Mouse (Mus musculus): Measurements from ENCODE around the gene Adrb1. TPM values are rescaled to one million over a fixed set of nuclear protein-coding genes. Genes with fewer than 3 reads are reported as not detected.
A peak's percentile ranks its signal among the peaks of the same experiment; 100 is the strongest.

Adrb1 gene
- polyA plus RNA-seq, 1 experiment from 2014 or later: 0.07 TPM

GRCm38 (mm10) chr19:56727170-56727877 is 5.3 kb downstream of the Adrb1 start:
- H3K36me3 ChIP-seq (ENCODE audit: control insufficient read depth, insufficient read depth, low read length): no peaks in the 10 kb centered on the region

GRCm38 (mm10) chr19:56734033-56734572 is 12.1 kb downstream of the Adrb1 start:
- 55% methylated on average over 7 of the region's 7 CpGs for WGBS
- no peaks in the 10 kb centered on the region for H3K36me3 ChIP-seq (ENCODE audit: control insufficient read depth, insufficient read depth, low read length)
- H3K4me3 ChIP-seq (ENCODE audit: low read length): no peak overlapping the region
- H3K27ac ChIP-seq (ENCODE audit: low read depth, low read length): no peak overlapping the region
- H3K4me2 ChIP-seq (replicated peaks; ENCODE audit: low read depth, low read length): no peak overlapping the region
- no peak for ATAC-seq (ENCODE audit: low FRiP score, low TSS enrichment)
- H3K9ac ChIP-seq (ENCODE audit: low read depth, low read length): no peak overlapping the region
- H3K9me3 ChIP-seq (ENCODE audit: control insufficient read depth, low read length): no peaks in the 10 kb centered on the region
- no peaks in the 10 kb centered on the region for H3K4me1 ChIP-seq (ENCODE audit: control insufficient read depth, insufficient read depth, low read length)
- H3K27me3 ChIP-seq (ENCODE audit: control insufficient read depth, insufficient read depth, low read length): peaks cover 7% of the 10 kb centered on the region; the same call in 1 of the 2 replicates

More at GRCm38 (mm10) chr19:56727170-56727877, 5.3 kb downstream of the Adrb1 start:
- Histone ChIP-seq H3K4me3 (ENCODE audit: low read length) (no peak overlapping the region), H3K4me1 (ENCODE audit: control insufficient read depth, insufficient read depth, low read length) (peaks cover 8% of the 10 kb centered on the region), H3K4me2 (replicated peaks; ENCODE audit: low read depth, low read length) (no peak overlapping the region), H3K27me3 (ENCODE audit: control insufficient read depth, insufficient read depth, low read length) (peaks cover 58% of the 10 kb centered on the region), H3K9ac (ENCODE audit: low read depth, low read length) (no peak overlapping the region), H3K9me3 (ENCODE audit: control insufficient read depth, low read length) (no peaks in the 10 kb centered on the region), H3K27ac (ENCODE audit: low read depth, low read length) (no peak overlapping the region)
- 71% methylated on average over 14 of the region's 14 CpGs for WGBS
- no peak for ATAC-seq (ENCODE audit: low FRiP score, low TSS enrichment)

- Histone ChIP-seq H3K4me3 (ENCODE audit: low read length) (no peak overlapping the region), H3K36me3 (ENCODE audit: control insufficient read depth, insufficient read depth, low read length) (no peaks in the 10 kb centered on the region), H3K9ac (ENCODE audit: low read depth, low read length) (no peak overlapping the region), H3K27ac (ENCODE audit: low read depth, low read length) (no peak overlapping the region), H3K4me1 (ENCODE audit: control insufficient read depth, insufficient read depth, low read length) (no peaks in the 10 kb centered on the region), H3K27me3 (ENCODE audit: control insufficient read depth, insufficient read depth, low read length) (no peaks in the 10 kb centered on the region), H3K4me2 (replicated peaks; ENCODE audit: low read depth, low read length) (no peak overlapping the region), H3K9me3 (ENCODE audit: control insufficient read depth, low read length) (no peaks in the 10 kb centered on the region)
- no peak for ATAC-seq (ENCODE audit: low FRiP score, low TSS enrichment)
- WGBS: 55% methylated on average over 4 of the region's 4 CpGs
These were observed 13.7 kb downstream of the Adrb1 start for GRCm38 (mm10) chr19:56735747-56736146.

- H3K27ac ChIP-seq (ENCODE audit: low read depth, low read length): no peak overlapping the region
- no peak overlapping the region for H3K9ac ChIP-seq (ENCODE audit: low read depth, low read length)
- no peak for ATAC-seq (ENCODE audit: low FRiP score, low TSS enrichment)
- no peak overlapping the region for H3K4me2 ChIP-seq (replicated peaks; ENCODE audit: low read depth, low read length)
- WGBS: 76% methylated on average over 5 of the region's 5 CpGs
- no peak overlapping the region for H3K4me3 ChIP-seq (ENCODE audit: low read length)
- no peaks in the 10 kb centered on the region for H3K36me3 ChIP-seq (ENCODE audit: control insufficient read depth, insufficient read depth, low read length)
- no peaks in the 10 kb centered on the region for H3K27me3 ChIP-seq (ENCODE audit: control insufficient read depth, insufficient read depth, low read length)
- H3K4me1 ChIP-seq (ENCODE audit: control insufficient read depth, insufficient read depth, low read length): no peaks in the 10 kb centered on the region
- no peaks in the 10 kb centered on the region for H3K9me3 ChIP-seq (ENCODE audit: control insufficient read depth, low read length)
These were observed 14.3 kb downstream of the Adrb1 start for GRCm38 (mm10) chr19:56736287-56736686.

GRCm38 (mm10) chr19:56745061-56745460 is 23.1 kb downstream of the Adrb1 start:
- Histone ChIP-seq H3K4me2 (replicated peaks; ENCODE audit: low read depth, low read length) (no peak overlapping the region), H3K9ac (ENCODE audit: low read depth, low read length) (no peak overlapping the region), H3K27me3 (ENCODE audit: control insufficient read depth, insufficient read depth, low read length) (no peaks in the 10 kb centered on the region; the same call in 1 of the 2 replicates), H3K27ac (ENCODE audit: low read depth, low read length) (no peak overlapping the region), H3K4me1 (ENCODE audit: control insufficient read depth, insufficient read depth, low read length) (no peaks in the 10 kb centered on the region), H3K9me3 (ENCODE audit: control insufficient read depth, low read length) (no peaks in the 10 kb centered on the region), H3K36me3 (ENCODE audit: control insufficient read depth, insufficient read depth, low read length) (no peaks in the 10 kb centered on the region), H3K4me3 (ENCODE audit: low read length) (no peak overlapping the region)
- WGBS: 77% methylated on average over 7 of the region's 7 CpGs
- ATAC-seq (ENCODE audit: low FRiP score, low TSS enrichment): no peak

GRCm38 (mm10) chr19:56745528-56745927 is 23.5 kb downstream of the Adrb1 start:
- Histone ChIP-seq H3K4me2 (replicated peaks; ENCODE audit: low read depth, low read length) (no peak overlapping the region), H3K36me3 (ENCODE audit: control insufficient read depth, insufficient read depth, low read length) (no peaks in the 10 kb centered on the region), H3K4me3 (ENCODE audit: low read length) (no peak overlapping the region), H3K27me3 (ENCODE audit: control insufficient read depth, insufficient read depth, low read length) (no peaks in the 10 kb centered on the region; the same call in 1 of the 2 replicates), H3K4me1 (ENCODE audit: control insufficient read depth, insufficient read depth, low read length) (no peaks in the 10 kb centered on the region), H3K9ac (ENCODE audit: low read depth, low read length) (no peak overlapping the region), H3K27ac (ENCODE audit: low read depth, low read length) (no peak overlapping the region), H3K9me3 (ENCODE audit: control insufficient read depth, low read length) (no peaks in the 10 kb centered on the region)
- WGBS: 69% methylated on average over 6 of the region's 6 CpGs
- ATAC-seq (ENCODE audit: low FRiP score, low TSS enrichment): no peak

GRCm38 (mm10) chr19:56746618-56747017 is 24.6 kb downstream of the Adrb1 start:
- H3K4me1 ChIP-seq (ENCODE audit: control insufficient read depth, insufficient read depth, low read length): no peaks in the 10 kb centered on the region
- ATAC-seq (ENCODE audit: low FRiP score, low TSS enrichment): no peak

GRCm38 (mm10) chr19:56747878-56748277 is 25.9 kb downstream of the Adrb1 start:
- H3K4me3 ChIP-seq (ENCODE audit: low read length): no peak overlapping the region
- H3K27ac ChIP-seq (ENCODE audit: low read depth, low read length): no peak overlapping the region
- no peak overlapping the region for H3K9ac ChIP-seq (ENCODE audit: low read depth, low read length)
- H3K27me3 ChIP-seq (ENCODE audit: control insufficient read depth, insufficient read depth, low read length): no peaks in the 10 kb centered on the region; the same call in 1 of the 2 replicates
- no peaks in the 10 kb centered on the region for H3K9me3 ChIP-seq (ENCODE audit: control insufficient read depth, low read length)
- 0 out of 2 replicates have a peak, but pooled peaks have one; percentile 43 for ATAC-seq (ENCODE audit: low FRiP score, low TSS enrichment)
- no peaks in the 10 kb centered on the region for H3K4me1 ChIP-seq (ENCODE audit: control insufficient read depth, insufficient read depth, low read length)
- no peak overlapping the region for H3K4me2 ChIP-seq (replicated peaks; ENCODE audit: low read depth, low read length)
- WGBS: 52% methylated on average over 10 of the region's 10 CpGs
- H3K36me3 ChIP-seq (ENCODE audit: control insufficient read depth, insufficient read depth, low read length): no peaks in the 10 kb centered on the region

More at GRCm38 (mm10) chr19:56746618-56747017, 24.6 kb downstream of the Adrb1 start:
- Histone ChIP-seq H3K27ac (ENCODE audit: low read depth, low read length) (no peak overlapping the region), H3K4me3 (ENCODE audit: low read length) (no peak overlapping the region), H3K36me3 (ENCODE audit: control insufficient read depth, insufficient read depth, low read length) (no peaks in the 10 kb centered on the region), H3K9me3 (ENCODE audit: control insufficient read depth, low read length) (no peaks in the 10 kb centered on the region), H3K27me3 (ENCODE audit: control insufficient read depth, insufficient read depth, low read length) (no peaks in the 10 kb centered on the region; the same call in 1 of the 2 replicates), H3K9ac (ENCODE audit: low read depth, low read length) (no peak overlapping the region), H3K4me2 (replicated peaks; ENCODE audit: low read depth, low read length) (no peak overlapping the region)
- WGBS: 83% methylated on average over 9 of the region's 9 CpGs

GRCm38 (mm10) chr19:56749343-56749742 is 27.3 kb downstream of the Adrb1 start:
- no peak for ATAC-seq (ENCODE audit: low FRiP score, low TSS enrichment)
- H3K27ac ChIP-seq (ENCODE audit: low read depth, low read length): no peak overlapping the region
- H3K27me3 ChIP-seq (ENCODE audit: control insufficient read depth, insufficient read depth, low read length): no peaks in the 10 kb centered on the region
- no peak overlapping the region for H3K4me2 ChIP-seq (replicated peaks; ENCODE audit: low read depth, low read length)
- WGBS: 22% methylated on average over 3 of the region's 3 CpGs
- no peaks in the 10 kb centered on the region for H3K4me1 ChIP-seq (ENCODE audit: control insufficient read depth, insufficient read depth, low read length)
- H3K9me3 ChIP-seq (ENCODE audit: control insufficient read depth, low read length): no peaks in the 10 kb centered on the region
- H3K9ac ChIP-seq (ENCODE audit: low read depth, low read length): no peak overlapping the region
- H3K4me3 ChIP-seq (ENCODE audit: low read length): no peak overlapping the region
- H3K36me3 ChIP-seq (ENCODE audit: control insufficient read depth, insufficient read depth, low read length): no peaks in the 10 kb centered on the region

All from kidney, embryonic 14.5 days (tissue).